Mouse (Mus musculus): ENCODE data around the gene Asic1. TPM values are rescaled to one million over a fixed set of nuclear protein-coding genes. Genes with fewer than 3 reads are reported as not detected.

The Asic1 gene
- polyA plus RNA-seq, 1 experiment from 2014 or later: 63.6 TPM

- Histone ChIP-seq H3K9me3 (no peaks in the 10 kb centered on the region), H3K27ac (replicated peaks) (peak overlapping the region; percentile 79), H3K9ac (no peak overlapping the region), H3K27me3 (no peaks in the 10 kb centered on the region), H3K4me3 (no peak overlapping the region), H3K4me1 (replicated peaks) (peaks cover 34% of the 10 kb centered on the region), H3K36me3 (peaks cover 43% of the 10 kb centered on the region), H3K4me2 (no peak overlapping the region)
- 59% methylated on average over 11 of the region's 11 CpGs for WGBS
- ATAC-seq (ENCODE audit: low FRiP score, low read depth): peak; percentile 10; the same call in 1 of the 2 replicates
Measured at GRCm38 (mm10) chr15:99715982-99716746, 46.0 kb downstream of the Asic1 start.

- Histone ChIP-seq H3K27ac (replicated peaks) (peak overlapping the region; percentile 79; the same call in 1 of the 2 replicates), H3K9ac (no peak overlapping the region), H3K9me3 (no peaks in the 10 kb centered on the region), H3K36me3 (peaks cover 37% of the 10 kb centered on the region), H3K4me3 (no peak overlapping the region), H3K4me1 (replicated peaks) (peaks cover 34% of the 10 kb centered on the region), H3K4me2 (no peak overlapping the region), H3K27me3 (no peaks in the 10 kb centered on the region)
- WGBS: 83% methylated on average over 12 of the region's 12 CpGs
- no peak for ATAC-seq (ENCODE audit: low FRiP score, low read depth)
Measured at GRCm38 (mm10) chr15:99716814-99717213, 46.6 kb downstream of the Asic1 start.

DNA sequence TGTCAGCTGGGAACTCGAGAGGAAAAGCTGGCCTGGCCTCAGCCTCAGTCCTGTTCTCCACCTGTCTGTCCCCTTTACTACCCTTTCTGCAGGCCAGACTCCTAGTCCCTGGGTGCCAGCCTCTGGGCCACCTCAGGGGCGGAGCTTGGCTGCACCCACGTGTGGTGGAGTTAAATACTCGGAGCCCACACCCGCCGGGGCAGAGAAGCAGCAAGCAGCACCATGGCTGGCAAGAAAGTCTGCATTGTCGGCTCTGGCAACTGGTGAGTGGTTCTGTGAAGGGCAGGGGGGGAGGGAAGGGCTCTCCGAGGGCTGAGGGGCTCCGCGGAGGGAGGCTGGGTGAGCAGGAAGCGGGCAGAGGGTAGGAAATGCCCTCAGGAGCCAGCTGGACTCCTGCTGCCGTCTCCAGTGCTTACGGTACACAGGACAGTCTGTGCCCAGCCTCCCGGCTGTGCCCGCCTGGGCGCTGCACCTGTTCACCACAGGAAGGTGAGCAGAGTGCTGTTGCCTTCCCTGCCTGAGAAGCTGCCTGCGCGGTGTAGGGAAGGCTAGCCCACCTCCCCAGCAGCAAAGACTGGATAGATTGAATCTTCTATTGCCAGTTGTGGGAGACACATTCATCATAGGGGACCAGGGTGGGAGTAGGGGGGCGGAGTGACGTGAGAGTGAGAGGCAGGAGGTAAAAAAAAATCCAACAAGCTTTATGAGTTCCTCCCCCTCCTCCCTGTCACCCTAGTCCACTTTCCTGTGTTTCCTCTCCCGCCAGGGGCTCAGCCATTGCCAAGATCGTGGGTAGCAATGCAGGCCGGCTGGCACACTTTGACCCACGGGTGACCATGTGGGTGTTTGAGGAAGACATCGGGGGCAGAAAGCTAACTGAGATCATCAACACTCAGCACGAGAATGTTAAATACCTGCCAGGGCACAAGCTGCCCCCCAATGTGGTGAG, 47.5 kb downstream of the Asic1 start, which contains the start of gene Gpd1:
Gpd1 (plus strand) TSS at position 130 of the 949 bp plus-strand sequence.
- Histone ChIP-seq H3K4me3 (no peak within 1 kb of the TSS), H3K36me3 (peaks cover 28% of the 10 kb centered on the region), H3K4me1 (replicated peaks) (peaks cover 34% of the 10 kb centered on the region), H3K9me3 (no peaks in the 10 kb centered on the region), H3K4me2 (peak within 1 kb of the TSS; percentile 17; the same call in 1 of the 2 replicates), H3K27ac (replicated peaks) (peak within 1 kb of the TSS; percentile 79), H3K9ac (no peak within 1 kb of the TSS), H3K27me3 (no peaks in the 10 kb centered on the region)
- 0 out of 2 replicates have a peak, but pooled peaks have one; percentile 6 for ATAC-seq (ENCODE audit: low FRiP score, low read depth)
- 58% methylated on average over 26 of the region's 26 CpGs for WGBS

- H3K27me3 ChIP-seq: no peaks in the 10 kb centered on the region
- no peak overlapping the region for H3K27ac ChIP-seq (replicated peaks)
- no peak for ATAC-seq (ENCODE audit: low FRiP score, low read depth)
- H3K36me3 ChIP-seq: peaks cover 20% of the 10 kb centered on the region
- 82% methylated on average over 9 of the region's 9 CpGs for WGBS
- H3K4me2 ChIP-seq: no peak overlapping the region
- H3K9me3 ChIP-seq: no peaks in the 10 kb centered on the region
- no peak overlapping the region for H3K9ac ChIP-seq
- no peak overlapping the region for H3K4me3 ChIP-seq
- H3K4me1 ChIP-seq (replicated peaks): peaks cover 43% of the 10 kb centered on the region
Measured at GRCm38 (mm10) chr15:99718461-99719021, 48.4 kb downstream of the Asic1 start.

DNA sequence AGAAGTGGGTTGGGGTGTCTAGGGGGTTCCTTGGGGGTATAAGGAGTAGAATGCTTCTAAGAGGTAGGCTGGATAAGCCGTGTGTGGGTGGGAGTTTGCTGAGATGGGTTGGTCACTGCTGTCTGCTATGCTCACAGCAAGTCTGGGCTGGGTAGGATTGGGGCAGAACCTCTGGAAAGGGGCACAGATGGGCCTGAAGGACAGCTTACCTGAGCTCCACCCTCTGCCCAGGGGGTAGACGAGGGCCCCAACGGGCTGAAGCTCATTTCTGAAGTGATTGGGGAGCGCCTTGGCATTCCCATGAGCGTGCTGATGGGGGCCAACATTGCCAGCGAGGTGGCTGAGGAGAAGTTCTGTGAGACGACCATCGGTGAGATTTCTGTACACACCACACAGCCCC, 49.7 kb downstream of the Asic1 start:
- no peak overlapping the region for H3K27ac ChIP-seq (replicated peaks)
- H3K9ac ChIP-seq: no peak overlapping the region
- ATAC-seq (ENCODE audit: low FRiP score, low read depth): no peak
- H3K9me3 ChIP-seq: no peaks in the 10 kb centered on the region
- no peak overlapping the region for H3K4me2 ChIP-seq
- peaks cover 6% of the 10 kb centered on the region; the same call in 1 of the 2 replicates for H3K36me3 ChIP-seq
- H3K4me3 ChIP-seq: no peak overlapping the region
- H3K4me1 ChIP-seq (replicated peaks): peaks cover 48% of the 10 kb centered on the region
- 80% methylated on average over 8 of the region's 8 CpGs for WGBS
- no peaks in the 10 kb centered on the region for H3K27me3 ChIP-seq

GRCm38 (mm10) chr15:99721921-99722743, 52.0 kb downstream of the Asic1 start:
- peaks cover 5% of the 10 kb centered on the region; the same call in 1 of the 2 replicates for H3K36me3 ChIP-seq
- ATAC-seq (ENCODE audit: low FRiP score, low read depth): no peak
- H3K4me1 ChIP-seq (replicated peaks): peaks cover 39% of the 10 kb centered on the region
- no peak overlapping the region for H3K9ac ChIP-seq
- WGBS: 86% methylated on average over 25 of the region's 25 CpGs
- no peak overlapping the region for H3K4me3 ChIP-seq
- H3K9me3 ChIP-seq: no peaks in the 10 kb centered on the region
- H3K27me3 ChIP-seq: no peaks in the 10 kb centered on the region
- H3K4me2 ChIP-seq: no peak overlapping the region
- H3K27ac ChIP-seq (replicated peaks): no peak overlapping the region

- WGBS: 57% methylated on average over 10 of the region's 10 CpGs
- no peaks in the 10 kb centered on the region for H3K9me3 ChIP-seq
- no peak overlapping the region for H3K4me3 ChIP-seq
- H3K27ac ChIP-seq (replicated peaks): peak overlapping the region; percentile 63
- H3K9ac ChIP-seq: no peak overlapping the region
- peaks cover 13% of the 10 kb centered on the region for H3K36me3 ChIP-seq
- H3K4me1 ChIP-seq (replicated peaks): peaks cover 32% of the 10 kb centered on the region
- no peaks in the 10 kb centered on the region for H3K27me3 ChIP-seq
- no peak for ATAC-seq (ENCODE audit: low FRiP score, low read depth)
- no peak overlapping the region for H3K4me2 ChIP-seq
Measured at GRCm38 (mm10) chr15:99723120-99723514, 52.9 kb downstream of the Asic1 start.

GRCm38 (mm10) chr15:99723515-99724291, 53.5 kb downstream of the Asic1 start:
- WGBS: 21% methylated on average over 11 of the region's 11 CpGs
- Histone ChIP-seq H3K4me2 (no peak overlapping the region), H3K27ac (replicated peaks) (peak overlapping the region; percentile 63), H3K4me1 (replicated peaks) (peaks cover 29% of the 10 kb centered on the region), H3K9ac (no peak overlapping the region), H3K9me3 (no peaks in the 10 kb centered on the region), H3K27me3 (no peaks in the 10 kb centered on the region), H3K4me3 (no peak overlapping the region), H3K36me3 (peaks cover 18% of the 10 kb centered on the region)
- ATAC-seq (ENCODE audit: low FRiP score, low read depth): no peak

- ATAC-seq (ENCODE audit: low FRiP score, low read depth): peak; percentile 19; the same call in 1 of the 2 replicates
- no peaks in the 10 kb centered on the region for H3K27me3 ChIP-seq
- 10% methylated on average over 16 of the region's 16 CpGs for WGBS
- peaks cover 24% of the 10 kb centered on the region for H3K36me3 ChIP-seq
- H3K27ac ChIP-seq (replicated peaks): peak overlapping the region; percentile 63
- peak overlapping the region; percentile 61 for H3K4me2 ChIP-seq
- peak overlapping the region; percentile 96 for H3K4me3 ChIP-seq
- peak overlapping the region; percentile 26; the same call in 1 of the 2 replicates for H3K9ac ChIP-seq
- H3K4me1 ChIP-seq (replicated peaks): peaks cover 29% of the 10 kb centered on the region
- no peaks in the 10 kb centered on the region for H3K9me3 ChIP-seq
Measured at GRCm38 (mm10) chr15:99724292-99725021, 54.3 kb downstream of the Asic1 start.
